Mouse (Mus musculus) c-Kit-negative CD71-positive TER-119-positive erythroid progenitor cells, embryonic 14.5 days (primary cell): ENCODE measurements around the gene Dad1.

Source experiments
- DNase-seq: peaks from one replicate; pipeline ENCODE4 v3.0.0-alpha.2; 2013; ENCODE audit warnings: low read depth, low spot score

Dad1 gene

DNA sequence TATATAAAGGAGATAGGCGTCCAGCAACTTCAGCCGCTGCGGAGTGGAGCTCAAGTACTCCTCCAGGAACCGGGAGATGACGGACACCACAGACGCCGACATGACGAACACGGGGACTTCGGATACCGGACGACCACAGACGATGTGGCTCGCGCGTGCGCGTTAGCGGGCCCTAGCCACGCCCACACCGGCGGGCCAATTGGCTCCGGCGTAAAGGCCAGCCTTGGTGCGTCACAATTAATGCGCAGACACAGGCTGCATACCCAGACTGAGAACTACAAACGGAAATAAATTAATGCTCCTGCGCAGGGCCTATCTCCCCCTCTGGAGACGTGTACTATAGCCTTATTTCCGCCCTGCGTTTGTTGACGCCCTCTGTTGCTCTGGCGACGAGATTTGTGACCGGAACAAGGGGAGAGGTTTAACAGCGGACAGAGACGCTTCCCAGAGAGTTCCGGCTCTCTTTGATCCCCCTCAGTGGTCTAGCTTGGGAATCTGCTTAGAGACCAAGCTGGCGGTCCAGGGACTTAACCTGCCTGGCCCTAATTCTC lies at the start of gene Dad1, which contains the start of gene Abhd4:
Dad1 (minus strand) TSS at position 364 of the 551 bp plus-strand sequence.
Abhd4 (plus strand) TSS at position 448 of the 551 bp plus-strand sequence.
- peak; percentile 92 for DNase-seq

DNA sequence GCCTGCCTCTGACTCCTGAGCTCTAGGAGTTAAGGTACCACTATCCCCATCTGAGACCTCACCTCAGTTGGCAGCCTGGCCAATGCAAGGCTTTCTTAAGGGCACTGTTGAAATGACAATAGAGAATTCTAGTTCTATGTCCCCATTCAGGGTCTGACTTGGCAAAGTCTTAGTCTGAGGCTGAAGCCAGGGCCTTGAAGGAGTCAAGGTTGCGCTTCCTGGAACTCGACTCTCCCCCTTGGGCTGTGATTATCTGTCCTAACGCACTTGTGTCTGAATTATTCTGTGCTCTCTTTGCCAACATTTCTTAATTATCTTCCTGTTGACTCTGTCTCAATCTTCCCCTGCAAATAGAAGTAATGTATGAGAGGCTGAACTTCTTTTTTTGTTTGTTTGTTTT lies 46.8 kb upstream of the Dad1 start:
- no peak for DNase-seq

DNA sequence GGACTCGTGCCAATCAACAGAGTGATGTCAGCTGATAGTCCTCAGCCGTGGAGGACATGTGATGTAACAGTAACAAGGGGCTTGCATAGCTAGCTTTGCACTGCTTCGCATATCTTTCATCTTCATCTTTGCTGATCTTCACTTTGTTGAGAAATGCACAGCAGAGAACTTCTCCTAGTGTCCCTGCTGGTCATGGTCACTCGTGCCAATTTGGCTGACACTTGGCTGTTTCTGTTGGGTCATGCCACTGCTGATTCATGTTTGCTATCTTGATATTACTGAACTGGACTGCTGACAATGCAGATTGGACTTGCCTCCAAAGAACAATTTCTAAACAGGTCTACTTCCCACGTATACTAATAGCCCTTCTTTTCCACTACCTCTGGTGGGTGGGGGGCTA lies 46.2 kb upstream of the Dad1 start:
- no peak for DNase-seq

DNA sequence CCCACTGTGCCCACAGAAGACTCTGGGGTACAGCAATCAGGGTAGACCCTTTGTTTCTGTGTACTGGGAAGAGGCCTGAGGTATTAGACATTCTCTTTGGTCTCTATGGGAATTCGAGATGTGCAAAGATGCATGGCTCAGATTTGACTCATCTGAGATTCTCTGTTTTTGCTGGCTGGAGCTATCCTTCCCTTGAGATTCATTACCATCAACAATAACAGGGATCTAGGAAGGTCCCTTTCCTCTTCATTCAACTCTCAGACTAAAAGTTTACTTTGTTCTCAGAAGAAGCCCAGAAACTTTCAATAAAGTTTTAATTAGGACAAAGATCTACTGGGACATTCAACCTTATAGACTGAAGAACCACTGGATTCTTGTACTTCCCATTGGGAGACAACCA lies 30.9 kb upstream of the Dad1 start, which contains the start of gene Olfr49:
Olfr49 (minus strand) TSS at position 101 of the 400 bp plus-strand sequence.
- DNase-seq, result no peak

DNA sequence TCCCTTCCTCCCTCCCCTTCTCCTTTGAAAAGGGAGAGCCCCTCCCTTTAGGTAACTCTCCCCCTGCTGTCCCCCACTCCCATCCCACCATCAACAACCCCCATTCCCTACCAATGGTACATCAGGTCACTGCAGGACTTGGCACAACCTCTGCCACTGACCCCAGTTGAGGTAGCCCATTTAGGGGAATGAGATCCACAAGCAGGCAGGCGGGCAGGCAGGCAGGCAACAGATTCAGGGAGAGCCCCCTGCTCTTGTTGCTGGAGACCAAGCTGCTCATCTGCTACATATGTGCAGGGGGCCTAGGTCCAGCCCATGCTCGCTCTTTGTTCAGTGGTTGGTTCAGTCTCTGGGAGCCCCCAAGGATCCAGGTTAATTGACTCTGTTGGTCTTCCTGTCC lies 22.5 kb upstream of the Dad1 start:
- no peak for DNase-seq

DNA sequence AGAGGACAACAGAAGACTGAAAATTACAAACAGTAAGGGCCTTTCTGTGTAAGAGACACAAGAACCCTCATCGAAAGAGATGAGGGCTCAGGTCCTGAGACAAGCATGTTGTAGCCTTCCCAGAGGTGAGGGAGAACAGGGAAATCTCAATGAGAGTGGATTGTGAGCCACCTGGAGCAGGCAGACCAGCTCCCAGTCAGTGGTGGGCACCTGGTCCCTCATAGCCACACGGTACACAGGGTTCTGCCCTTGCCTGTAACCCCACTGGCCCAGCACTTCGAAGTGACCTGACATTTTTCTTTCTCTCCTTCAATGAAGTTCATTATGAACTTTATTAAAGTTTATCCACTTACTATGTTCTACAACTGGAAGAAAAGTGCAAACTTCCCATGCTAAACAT lies 18.8 kb upstream of the Dad1 start:
- no peak for DNase-seq

DNA sequence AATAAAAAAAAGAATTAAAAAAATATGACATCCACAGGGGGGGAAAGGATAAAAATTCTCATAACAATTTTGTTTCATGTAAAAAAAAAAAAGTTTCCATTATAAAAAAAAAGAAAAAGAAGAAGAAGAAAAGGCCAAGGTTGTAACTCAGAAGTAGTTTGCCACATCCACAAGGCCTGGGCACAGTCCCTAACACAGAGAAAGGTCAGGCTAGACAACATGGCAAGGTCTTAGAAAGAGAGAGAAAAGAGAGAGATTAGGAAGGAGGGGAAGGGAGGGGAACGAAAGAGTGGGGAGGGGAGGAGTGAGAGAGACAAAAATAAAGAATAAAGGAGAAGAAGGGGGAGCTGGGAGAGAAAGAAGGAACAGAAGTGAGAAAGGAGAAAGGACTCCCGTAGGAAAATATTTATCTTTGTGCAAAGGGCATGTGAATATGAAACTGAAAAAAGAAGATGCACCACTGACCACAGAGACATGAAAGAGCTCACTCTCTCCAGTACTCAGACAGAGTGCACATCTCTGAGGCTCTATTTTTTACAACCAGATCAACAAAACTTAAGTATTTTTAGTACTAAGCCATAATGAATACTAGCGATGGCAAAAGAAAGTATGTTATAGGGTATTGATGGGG lies 18.2 kb upstream of the Dad1 start:
- DNase-seq, result no peak

DNA sequence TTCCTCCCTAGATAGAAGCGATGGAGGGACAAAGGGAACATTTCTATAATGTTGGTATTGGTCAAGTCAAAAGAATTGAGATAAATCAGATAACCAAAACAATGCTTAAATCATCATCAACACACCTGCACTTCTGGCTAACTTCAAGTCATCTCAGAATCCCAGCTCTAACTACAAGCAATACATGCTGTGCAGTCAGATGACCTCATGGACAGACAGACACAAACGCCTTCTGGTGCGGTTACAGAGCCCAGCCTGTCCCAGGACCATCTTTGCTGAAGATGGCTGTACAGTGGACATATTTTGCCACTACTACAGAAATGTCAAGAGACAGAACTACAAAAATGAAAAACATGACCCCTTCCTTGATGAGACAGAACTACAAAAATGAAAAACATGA lies 16.5 kb upstream of the Dad1 start:
- no peak for DNase-seq

DNA sequence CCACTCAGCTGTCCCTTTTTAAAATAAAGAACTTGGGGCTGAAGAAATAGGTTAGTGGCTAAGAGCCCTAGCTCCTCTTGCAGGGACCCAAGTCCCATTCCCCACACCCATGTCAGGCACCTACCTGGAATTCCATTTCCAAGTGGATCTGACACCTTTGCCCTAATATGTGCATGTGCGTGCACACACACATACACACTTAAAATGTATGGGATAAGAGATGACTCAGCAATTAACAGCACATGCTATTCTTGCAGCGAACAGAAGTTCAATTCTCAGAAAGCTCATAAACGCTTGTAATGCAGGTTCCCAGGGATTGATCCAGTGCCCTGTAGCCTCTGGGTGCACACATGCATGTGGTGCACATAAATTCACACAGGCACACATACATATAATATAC lies 15.7 kb upstream of the Dad1 start:
- no peak for DNase-seq

DNA sequence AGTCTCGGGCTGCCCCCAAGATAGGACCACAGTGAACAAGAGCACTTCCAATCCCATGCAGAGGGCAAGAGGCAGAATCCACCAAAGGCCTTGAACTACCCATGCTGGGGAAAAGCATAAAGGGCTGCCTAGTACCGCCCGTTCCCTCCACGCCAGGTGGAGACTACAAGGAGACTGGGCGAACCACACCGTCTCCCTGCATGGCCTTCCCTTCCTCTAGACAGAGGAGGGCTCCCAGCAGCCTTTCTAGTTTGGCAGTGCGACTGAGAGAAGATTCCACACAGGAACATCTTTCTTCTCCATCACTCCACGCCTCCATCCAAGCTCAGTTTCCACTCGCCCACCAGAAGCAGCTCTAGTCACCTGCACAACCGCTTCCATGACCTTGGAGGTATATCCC lies 14.1 kb upstream of the Dad1 start:
- no peak for DNase-seq

DNA sequence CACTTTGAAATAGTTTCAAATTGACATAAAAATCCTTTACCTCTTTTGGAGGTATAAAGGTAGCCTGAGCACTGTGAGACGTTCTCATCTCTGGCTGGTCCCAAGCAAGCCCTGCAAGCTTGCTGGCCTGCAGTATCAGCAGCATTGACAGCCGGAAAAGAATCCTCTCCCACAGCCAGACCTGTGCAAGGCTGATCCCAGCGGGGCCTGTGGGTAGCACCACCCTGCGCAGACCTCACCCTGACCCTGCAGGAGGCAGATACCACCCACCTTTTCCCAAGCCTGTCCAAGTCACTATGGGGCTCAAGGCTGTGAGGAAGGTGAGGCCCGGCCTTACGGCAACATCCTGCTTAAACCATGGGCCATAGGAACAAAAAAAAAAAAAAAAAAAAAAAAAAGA lies 12.0 kb upstream of the Dad1 start:
- no peak for DNase-seq

DNA sequence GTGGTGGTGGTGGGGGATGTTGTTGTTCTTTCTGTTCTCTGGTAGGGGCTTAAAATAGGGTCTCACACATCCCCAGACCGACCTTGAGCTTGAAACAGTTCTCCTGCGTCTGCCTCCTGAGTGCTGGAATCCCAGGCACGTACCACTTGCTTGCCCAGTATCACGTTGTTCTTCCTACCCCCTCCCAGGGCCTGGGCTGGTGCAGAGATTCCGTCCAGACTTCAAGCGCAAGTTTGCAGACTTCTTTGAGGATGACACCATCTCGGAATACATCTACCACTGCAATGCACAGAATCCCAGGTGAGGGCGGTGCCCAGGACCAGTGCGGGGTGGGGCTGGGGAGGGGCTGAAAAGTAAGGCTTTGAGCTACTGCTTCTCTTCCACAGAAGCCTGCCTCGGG lies 11.2 kb upstream of the Dad1 start:
- DNase-seq, result no peak

DNA sequence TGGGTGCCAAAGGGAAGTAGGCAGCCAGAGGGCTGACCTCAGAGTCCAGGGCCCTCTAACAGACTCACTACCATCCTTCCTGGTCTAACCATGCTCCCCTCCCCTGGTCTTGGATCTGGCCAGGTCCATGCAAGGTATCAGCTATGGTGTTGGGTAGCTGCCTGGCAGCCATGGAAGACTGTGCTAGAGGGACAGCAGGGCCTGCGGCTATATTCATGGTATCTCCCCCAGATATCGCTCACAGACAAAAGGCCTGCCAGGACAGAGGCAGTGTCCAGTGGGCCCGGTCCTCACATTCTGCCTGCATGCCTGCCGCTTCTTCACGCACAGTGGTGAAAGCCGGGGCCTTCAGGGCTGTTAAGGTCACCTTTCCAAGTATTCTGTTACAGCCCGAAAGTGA lies 10.3 kb upstream of the Dad1 start:
- no peak for DNase-seq

DNA sequence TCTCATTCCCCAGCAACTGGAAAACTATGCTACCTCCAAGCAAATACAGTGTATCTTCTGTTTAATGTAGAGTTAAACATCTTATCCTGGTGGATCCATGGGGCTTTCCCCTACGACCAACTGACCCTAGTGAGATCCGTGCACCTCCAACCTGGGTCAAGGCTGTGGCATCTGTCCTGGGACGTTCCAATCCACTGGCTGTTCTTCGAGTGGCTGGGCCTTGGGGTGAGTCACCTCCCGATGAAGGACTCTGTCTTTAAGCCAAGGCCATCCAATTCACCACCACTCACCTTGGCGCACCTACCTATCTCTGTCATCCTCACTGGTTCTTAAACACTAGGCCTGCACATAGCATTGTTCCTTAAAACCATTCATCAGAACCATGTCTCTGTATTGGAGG lies 9.2 kb upstream of the Dad1 start:
- DNase-seq, result no peak

DNA sequence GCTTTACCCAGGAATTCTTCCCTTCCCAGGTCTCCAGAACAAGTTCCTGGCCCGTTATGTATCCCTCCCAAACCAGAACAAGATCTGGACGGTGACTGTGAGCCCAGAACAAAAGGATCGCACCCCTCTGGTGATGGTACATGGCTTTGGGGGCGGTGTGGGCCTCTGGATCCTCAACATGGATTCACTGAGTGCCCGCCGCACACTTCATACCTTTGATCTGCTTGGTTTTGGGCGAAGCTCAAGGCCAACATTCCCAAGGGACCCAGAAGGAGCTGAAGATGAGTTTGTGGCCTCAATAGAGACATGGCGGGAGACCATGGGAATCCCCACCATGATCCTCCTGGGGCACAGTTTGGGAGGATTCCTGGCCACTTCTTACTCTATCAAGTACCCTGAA lies 8.7 kb upstream of the Dad1 start:
- no peak for DNase-seq

DNA sequence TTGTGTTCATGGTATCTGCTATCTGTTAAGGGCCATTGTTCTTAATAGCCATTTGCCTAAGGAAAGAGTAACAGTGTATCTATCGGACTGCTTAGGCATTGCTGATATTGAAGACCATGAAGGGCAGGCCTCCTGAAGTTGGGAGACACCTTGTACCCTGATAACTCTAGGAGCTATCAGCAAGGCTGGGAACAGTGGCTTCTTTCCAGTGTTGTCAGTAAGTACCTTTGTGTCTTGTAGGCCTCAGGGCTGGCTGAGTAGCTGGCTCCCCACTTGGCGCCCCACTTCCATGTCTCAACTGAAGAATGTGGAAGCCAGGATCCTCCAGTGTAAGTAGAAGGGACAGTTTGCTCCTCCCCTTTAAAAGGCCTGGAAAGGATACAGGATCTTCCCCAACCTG lies 7.5 kb upstream of the Dad1 start:
- DNase-seq, result no peak

DNA sequence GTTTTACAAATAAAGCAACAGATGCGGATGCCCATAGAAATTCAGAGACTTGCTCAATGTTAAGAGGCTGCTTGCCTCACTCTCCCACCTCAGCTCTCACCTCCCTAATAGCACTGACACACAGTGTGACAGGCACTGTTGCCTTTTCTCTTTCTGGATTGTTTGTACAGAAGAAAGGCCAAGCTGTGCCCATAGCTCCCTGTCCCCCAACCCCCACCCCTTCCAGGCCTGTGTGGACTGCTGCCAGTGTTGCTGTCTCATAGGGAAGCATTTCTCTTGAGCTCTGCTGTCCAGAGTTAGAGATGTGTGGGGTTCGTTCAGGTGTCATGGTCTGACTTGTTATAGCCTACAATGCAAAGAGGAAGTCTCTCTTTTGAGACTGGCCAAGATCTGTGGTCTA lies 6.3 kb upstream of the Dad1 start:
- DNase-seq, result no peak

DNA sequence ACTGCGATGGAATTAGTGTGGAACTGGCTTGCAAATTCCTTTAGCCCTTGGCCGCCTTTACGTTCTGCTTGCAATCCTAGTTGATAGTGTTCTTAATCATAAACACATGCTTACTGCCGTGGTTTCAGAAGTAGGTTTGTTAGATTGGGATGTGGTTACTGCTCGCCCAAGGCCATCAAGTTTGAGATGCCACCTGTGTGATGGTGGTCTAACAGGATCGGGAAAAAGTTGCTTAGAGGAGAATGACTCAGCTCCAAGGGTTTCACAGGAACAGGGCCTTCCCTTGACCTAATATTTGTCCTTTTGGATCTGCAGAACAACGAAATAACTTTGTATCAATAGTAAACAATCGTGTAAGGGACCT lies 5.8 kb upstream of the Dad1 start:
- DNase-seq, result no peak

DNA sequence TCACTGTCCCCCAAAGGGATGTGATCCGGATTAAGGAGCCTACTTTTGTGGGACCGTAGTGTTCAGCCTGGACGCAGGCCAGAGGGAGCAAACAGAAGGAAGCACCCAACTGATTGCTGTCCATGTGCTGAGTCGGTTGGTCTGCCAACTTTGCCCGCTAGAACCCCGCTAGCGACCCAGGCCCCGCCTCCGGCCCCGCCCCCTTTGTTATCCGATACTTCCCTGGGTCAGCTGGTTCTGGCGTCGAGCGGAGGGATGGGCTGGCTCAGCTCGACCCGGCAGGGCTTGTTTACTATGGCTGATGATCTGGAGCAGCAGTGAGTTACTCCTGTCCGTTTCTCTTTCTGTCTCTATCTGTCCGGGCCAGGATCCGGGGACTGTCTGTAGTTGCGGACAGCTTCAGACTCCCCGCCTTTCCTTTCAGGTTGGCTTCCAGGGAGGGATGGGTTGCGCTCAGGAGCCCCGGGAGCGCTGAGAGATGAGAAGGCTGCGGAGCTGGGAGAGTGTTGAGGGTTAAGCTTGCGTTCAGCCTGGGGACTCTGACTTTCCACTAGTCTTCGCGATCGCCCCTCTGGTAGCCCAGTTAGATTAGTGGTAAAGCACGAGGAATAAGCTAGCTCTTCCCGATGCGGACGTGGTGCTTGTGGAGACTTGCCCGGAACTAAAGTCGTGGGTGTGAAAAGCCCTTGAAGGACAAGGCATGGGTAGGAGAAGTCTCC lies 5.3 kb upstream of the Dad1 start:
- peak; percentile 77 for DNase-seq

DNA sequence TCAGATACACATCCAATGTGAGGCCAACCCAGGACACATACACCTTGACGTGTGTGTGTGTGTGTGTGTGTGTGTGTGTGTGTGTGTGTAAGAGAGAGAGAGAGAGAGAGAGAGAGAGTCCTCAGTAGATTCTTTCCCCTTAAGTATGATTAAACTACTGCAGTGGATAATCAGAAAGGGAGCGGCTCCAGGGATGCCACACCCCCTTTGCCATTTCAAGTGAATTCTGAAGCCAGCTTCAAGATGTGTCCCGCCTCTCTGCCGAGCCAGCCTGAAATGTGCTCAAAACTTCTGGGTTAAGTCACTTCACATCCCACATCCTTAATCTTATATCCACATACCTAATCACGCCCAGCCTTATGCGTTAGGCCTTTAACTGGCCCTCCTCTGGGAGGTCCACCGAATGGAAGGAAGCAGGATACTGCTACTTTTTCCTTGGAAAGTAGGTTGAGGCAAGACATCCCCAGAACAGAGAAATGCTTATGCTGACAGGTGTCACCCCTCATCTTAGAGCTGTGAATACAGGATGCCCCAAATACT lies 4.3 kb upstream of the Dad1 start:
- no peak for DNase-seq

DNA sequence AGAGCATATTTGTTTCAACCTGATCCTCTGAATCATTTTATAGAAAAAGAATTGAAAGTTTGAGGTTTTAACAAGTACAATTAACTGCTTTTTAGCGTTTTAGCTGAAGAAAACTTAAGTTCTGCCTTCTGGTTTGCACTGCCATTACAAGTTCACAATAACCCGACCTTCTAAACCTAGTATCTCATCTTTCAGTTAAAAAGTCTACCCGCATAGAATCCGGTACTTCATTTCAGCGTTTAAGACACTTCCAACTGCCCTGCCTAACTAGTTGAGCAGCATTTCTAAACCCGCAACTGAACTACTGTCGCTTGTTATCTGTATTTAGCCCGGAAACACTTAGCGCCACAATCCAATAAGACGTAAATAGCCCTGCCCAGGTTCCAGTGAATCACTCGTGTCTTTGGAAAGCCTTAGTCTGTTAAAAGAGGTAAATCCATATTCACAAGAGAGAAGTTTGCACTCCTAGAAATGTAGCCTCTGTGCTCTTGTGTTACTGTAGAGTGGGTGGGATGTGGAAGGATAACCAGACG lies 832 bp upstream of the Dad1 start:
- no peak for DNase-seq

DNA sequence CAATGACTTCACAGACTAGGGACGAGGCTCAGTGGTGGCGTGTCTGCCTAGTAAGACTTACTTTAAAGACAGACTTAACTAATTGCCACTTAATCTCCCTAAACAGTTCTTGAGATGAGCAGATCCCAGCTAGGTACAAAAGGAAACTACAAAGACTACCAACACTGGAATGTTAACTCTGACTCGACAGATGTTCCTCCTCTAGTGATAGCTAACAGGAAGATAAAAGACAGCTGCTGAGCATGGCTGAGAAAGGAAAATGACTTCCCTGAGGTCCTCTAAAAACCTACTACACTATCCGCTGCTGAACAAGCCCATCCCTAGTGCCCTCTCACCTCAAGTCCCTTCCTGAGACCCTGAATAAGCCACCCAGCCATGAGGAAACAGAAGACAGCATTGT lies 3.8 kb downstream of the Dad1 start:
- DNase-seq, result no peak

DNA sequence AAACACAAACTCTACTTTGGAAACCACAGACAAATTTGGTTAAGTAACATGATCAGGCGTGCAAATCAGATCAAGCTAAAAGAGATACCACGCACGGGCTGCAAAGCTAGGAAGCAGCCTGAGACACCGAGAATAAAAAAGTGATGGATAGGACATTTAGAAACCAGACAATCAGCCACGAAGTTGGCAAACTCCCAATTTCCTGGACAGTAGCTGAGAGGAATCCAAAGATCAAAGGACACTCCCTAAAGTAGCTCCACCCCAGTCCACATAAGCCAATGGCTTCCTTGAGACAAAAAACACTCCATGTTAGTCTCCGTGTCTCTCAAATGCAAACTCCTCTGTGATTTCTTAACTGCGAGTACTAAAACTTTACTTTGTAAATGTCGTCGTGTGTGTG lies 4.6 kb downstream of the Dad1 start:
- DNase-seq, result no peak
